Mouse (Mus musculus): ENCODE results near the gene Zfp810. TPM values are rescaled to one million over a fixed set of nuclear protein-coding genes. Genes with fewer than 3 reads are reported as not detected.

Zfp810 gene
- total and polyA plus RNA-seq, 2 experiments = 1.7 to 4.6 TPM

DNA sequence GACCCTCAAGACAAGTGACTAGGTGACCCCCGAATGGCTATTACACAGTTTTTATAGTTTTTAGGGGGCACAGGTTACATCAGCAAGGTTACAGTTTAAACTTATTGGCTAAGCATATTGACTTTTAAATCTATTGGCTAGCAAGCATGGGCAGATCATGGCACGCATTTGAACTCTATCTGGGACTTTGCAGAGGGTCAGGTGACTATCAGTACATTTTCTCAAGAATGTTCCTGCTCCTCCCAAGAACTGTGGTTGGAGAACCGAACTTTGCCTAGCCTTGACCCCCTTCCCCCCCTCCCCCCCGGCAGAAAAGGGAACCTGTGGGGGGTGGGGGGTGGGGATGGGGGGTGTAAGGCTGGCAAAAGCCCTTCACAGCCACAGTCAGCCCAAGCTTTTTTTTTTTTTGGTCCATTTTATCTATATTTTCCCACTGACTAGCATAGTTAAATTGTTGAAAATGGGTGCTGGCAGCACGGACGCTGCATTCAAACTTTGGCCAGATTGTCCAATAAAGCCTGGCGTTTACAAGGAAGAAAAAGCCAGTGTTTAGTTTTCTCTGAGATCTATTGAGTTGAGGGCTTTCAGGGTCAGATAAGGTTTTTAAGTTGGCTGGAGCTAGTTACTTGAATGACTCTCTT lies 77.9 kb downstream of the Zfp810 start:
- Histone ChIP-seq H3K4me1 (ENCODE audit: control insufficient read depth, insufficient read depth, low read length) (peaks cover 10% of the 10 kb centered on the region), H3K4me3 (ENCODE audit: insufficient read depth, low read depth, low read length) (peak overlapping the region; percentile 13; the same call in 1 of the 2 replicates), H3K27ac (replicated peaks; ENCODE audit: insufficient read depth, low read depth, low read length) (peak overlapping the region; percentile 93), H3K79me2 (ENCODE audit: control insufficient read depth, insufficient read depth, low read length) (peaks cover 22% of the 10 kb centered on the region; the same call in 1 of the 2 replicates), H3K9ac (ENCODE audit: low read depth, low read length) (no peak overlapping the region; the same call in 1 of the 2 replicates), H3K36me3 (ENCODE audit: control insufficient read depth, insufficient read depth, low read length) (no peaks in the 10 kb centered on the region; the same call in 1 of the 2 replicates), H3K27me3 (ENCODE audit: control insufficient read depth, insufficient read depth, low read length) (no peaks in the 10 kb centered on the region)
- 20% methylated on average over 7 of the region's 7 CpGs for WGBS
- DNase-seq (ENCODE audit: extremely low read depth, low read depth, low spot score) = peak; percentile 90
- TF ChIP-seq POLR2A (IDR thresholded peaks at IDR 0.05; ENCODE audit: extremely low read depth, insufficient read depth, low read length) = no peak
- TF ChIP-seq CTCF (IDR thresholded peaks at IDR 0.05; ENCODE audit: low read depth, low read length) = no peak

DNA sequence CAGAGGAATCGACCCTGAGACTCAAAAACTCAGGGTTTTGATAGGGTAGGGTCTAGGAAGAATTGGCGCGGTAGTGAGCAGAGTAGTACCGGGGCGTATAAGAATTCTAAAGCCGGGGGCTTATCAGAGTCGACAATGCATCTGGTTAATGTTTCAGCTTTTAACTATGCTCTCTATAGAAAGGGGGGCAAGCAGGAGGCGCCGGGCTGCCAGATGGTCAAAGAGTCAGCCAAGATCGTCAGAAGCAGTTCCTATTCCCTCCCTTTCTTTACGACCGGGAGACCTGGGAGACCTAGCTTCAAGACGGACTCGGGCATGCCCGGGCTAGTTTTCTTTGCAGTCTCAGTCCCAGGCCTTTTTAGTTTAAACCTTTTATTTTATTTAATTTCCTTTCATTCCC lies 80.6 kb downstream of the Zfp810 start:
- TF ChIP-seq POLR2A (IDR thresholded peaks at IDR 0.05; ENCODE audit: extremely low read depth, insufficient read depth, low read length) (no peak), CTCF (IDR thresholded peaks at IDR 0.05; ENCODE audit: low read depth, low read length) (no peak)
- Histone ChIP-seq H3K27ac (replicated peaks; ENCODE audit: insufficient read depth, low read depth, low read length) (peak overlapping the region; percentile 78), H3K9ac (ENCODE audit: low read depth, low read length) (peak overlapping the region; percentile 20), H3K27me3 (ENCODE audit: control insufficient read depth, insufficient read depth, low read length) (no peaks in the 10 kb centered on the region), H3K79me2 (ENCODE audit: control insufficient read depth, insufficient read depth, low read length) (peaks cover 8% of the 10 kb centered on the region; the same call in 1 of the 2 replicates), H3K36me3 (ENCODE audit: control insufficient read depth, insufficient read depth, low read length) (no peaks in the 10 kb centered on the region; the same call in 1 of the 2 replicates), H3K4me3 (ENCODE audit: insufficient read depth, low read depth, low read length) (peak overlapping the region; percentile 55), H3K4me1 (ENCODE audit: control insufficient read depth, insufficient read depth, low read length) (peaks cover 12% of the 10 kb centered on the region)
- WGBS = 30% methylated on average over 15 of the region's 15 CpGs
- peak; percentile 76 for DNase-seq (ENCODE audit: extremely low read depth, low read depth, low spot score)

Other genes starting within 250 kb of the Zfp810 start
- gene Gm49318, start 236.4 kb downstream of the Zfp810 start, total RNA-seq (2014; rRNA removed) = not detected in 2 replicates
- not detected in 2 replicates for gene Gm49318, start 236.4 kb downstream of the Zfp810 start, polyA plus RNA-seq (2012; rRNA removed)
- 2.9 and 3.6 TPM in 2 replicates for gene Zfp653, start 236.3 kb downstream of the Zfp810 start, total RNA-seq (2014; rRNA removed)
- gene Zfp653, start 236.3 kb downstream of the Zfp810 start, polyA plus RNA-seq (2012; rRNA removed) = 6.9 and 13.0 TPM in 2 replicates
- 34.1 and 39.1 TPM in 2 replicates for gene Ecsit, start 222.2 kb downstream of the Zfp810 start, total RNA-seq (2014; rRNA removed)
- 63.9 and 69.2 TPM in 2 replicates for gene Ecsit, start 222.2 kb downstream of the Zfp810 start, polyA plus RNA-seq (2012; rRNA removed)
- gene Cnn1, start 208.4 kb downstream of the Zfp810 start, total RNA-seq (2014; rRNA removed) = 0.28 and 1.0 TPM in 2 replicates
- 0.22 and 0.36 TPM in 2 replicates for gene Cnn1, start 208.4 kb downstream of the Zfp810 start, polyA plus RNA-seq (2012; rRNA removed)
- 46.2 and 56.8 TPM in 2 replicates for gene Elof1, start 190.5 kb downstream of the Zfp810 start, total RNA-seq (2014; rRNA removed)
- gene Elof1, start 190.5 kb downstream of the Zfp810 start, polyA plus RNA-seq (2012; rRNA removed) = 106 and 108 TPM in 2 replicates
- gene Acp5, start 171.9 kb downstream of the Zfp810 start, total RNA-seq (2014; rRNA removed) = 93.6 and 123 TPM in 2 replicates
- 200 and 211 TPM in 2 replicates for gene Acp5, start 171.9 kb downstream of the Zfp810 start, polyA plus RNA-seq (2012; rRNA removed)
- 21.6 and 23.0 TPM in 2 replicates for gene Pigyl, start 150.8 kb downstream of the Zfp810 start, total RNA-seq (2014; rRNA removed)
- gene Pigyl, start 150.8 kb downstream of the Zfp810 start, polyA plus RNA-seq (2012; rRNA removed) = 45.8 and 53.0 TPM in 2 replicates
- 0.09 and 0.20 TPM in 2 replicates for gene Zfp872, start 119.6 kb downstream of the Zfp810 start, total RNA-seq (2014; rRNA removed)
- 0.07 TPM in 1 of 2 replicates, not detected in the other for gene Zfp872, start 119.6 kb downstream of the Zfp810 start, polyA plus RNA-seq (2012; rRNA removed)
- gene Zfp809, start 81.9 kb downstream of the Zfp810 start, total RNA-seq (2014; rRNA removed) = 15.8 and 18.6 TPM in 2 replicates
- 12.8 and 15.5 TPM in 2 replicates for gene Zfp809, start 81.9 kb downstream of the Zfp810 start, polyA plus RNA-seq (2012; rRNA removed)
- gene Zfp599, start 47.8 kb downstream of the Zfp810 start, total RNA-seq (2014; rRNA removed) = 0.09 and 0.13 TPM in 2 replicates
- gene Zfp599, start 47.8 kb downstream of the Zfp810 start, polyA plus RNA-seq (2012; rRNA removed) = not detected in 2 replicates
- 1.1 and 1.2 TPM in 2 replicates for gene Anln, start 81.5 kb upstream of the Zfp810 start, total RNA-seq (2014; rRNA removed)
- 0.07 and 0.23 TPM in 2 replicates for gene Anln, start 81.5 kb upstream of the Zfp810 start, polyA plus RNA-seq (2012; rRNA removed)
- gene 9530077C05Rik, start 103.9 kb upstream of the Zfp810 start, total RNA-seq (2014; rRNA removed) = 0.13 and 0.18 TPM in 2 replicates
- 0.04 and 0.07 TPM in 2 replicates for gene 9530077C05Rik, start 103.9 kb upstream of the Zfp810 start, polyA plus RNA-seq (2012; rRNA removed)
- gene Gm17545, start 146.6 kb upstream of the Zfp810 start, total RNA-seq (2014; rRNA removed) = not detected in 2 replicates
- gene Gm17545, start 146.6 kb upstream of the Zfp810 start, polyA plus RNA-seq (2012; rRNA removed) = not detected in 2 replicates
- gene Rp9, start 162.1 kb upstream of the Zfp810 start, total RNA-seq (2014; rRNA removed) = 47.1 and 53.7 TPM in 2 replicates
- gene Rp9, start 162.1 kb upstream of the Zfp810 start, polyA plus RNA-seq (2012; rRNA removed) = 58.1 and 66.7 TPM in 2 replicates
- 7.2 and 8.0 TPM in 2 replicates for gene Bbs9, start 168.1 kb upstream of the Zfp810 start, total RNA-seq (2014; rRNA removed)
- 2.7 and 3.3 TPM in 2 replicates for gene Bbs9, start 168.1 kb upstream of the Zfp810 start, polyA plus RNA-seq (2012; rRNA removed)